Mouse (Mus musculus): ENCODE results near the gene Zcchc10.
"Not testable (repeated sequence)": the region's sequence is repeated elsewhere in the genome, so short reads cannot be mapped to it uniquely, and the experiment has no call there.

GRCm38 (mm10) chr11:53341019-53341418, 16.5 kb downstream of the Zcchc10 start:
- not testable (repeated sequence) for TF ChIP-seq CTCF (IDR thresholded peaks at IDR 0.05; ENCODE audit: insufficient read depth, low read length); POLR2A (IDR thresholded peaks at IDR 0.05; ENCODE audit: borderline replicate concordance, extremely low read depth, low read depth, low read length)
